Mouse (Mus musculus) gastrocnemius, postnatal 14 days (tissue): Measurements from ENCODE around the gene Iqcg. TPM values are rescaled to one million over a fixed set of nuclear protein-coding genes. Genes with fewer than 3 reads are reported as not detected.
A peak's percentile ranks its signal among the peaks of the same experiment; 100 is the strongest.
"Not testable (repeated sequence)": the region's sequence is repeated elsewhere in the genome, so short reads cannot be mapped to it uniquely, and the experiment has no call there.

Source experiments
- DNase-seq: peaks from one replicate; pipeline ENCODE4 v3.0.0; 2021; ENCODE audit warnings: mixed read lengths
- intact Hi-C: fragments of 180-260 bp; cut with DNase I; formaldehyde crosslinking; loops from one replicate; pipeline ENCODE4 v1.15.1; 2025; ENCODE audit warnings: low total_unique reads
- total RNA-seq, 2 experiments: library from RNA; stranded (reverse); gene quantifications; 2 replicates each; pipeline ENCODE4 v1.2.3; 2021

The Iqcg gene
- total RNA-seq, 2 experiments from 2014 or later: 1.9 to 2.2 TPM

- DNase-seq: no peak
Measured at GRCm38 (mm10) chr16:33055655-33056054, 363 bp downstream of the Iqcg start.

DNA sequence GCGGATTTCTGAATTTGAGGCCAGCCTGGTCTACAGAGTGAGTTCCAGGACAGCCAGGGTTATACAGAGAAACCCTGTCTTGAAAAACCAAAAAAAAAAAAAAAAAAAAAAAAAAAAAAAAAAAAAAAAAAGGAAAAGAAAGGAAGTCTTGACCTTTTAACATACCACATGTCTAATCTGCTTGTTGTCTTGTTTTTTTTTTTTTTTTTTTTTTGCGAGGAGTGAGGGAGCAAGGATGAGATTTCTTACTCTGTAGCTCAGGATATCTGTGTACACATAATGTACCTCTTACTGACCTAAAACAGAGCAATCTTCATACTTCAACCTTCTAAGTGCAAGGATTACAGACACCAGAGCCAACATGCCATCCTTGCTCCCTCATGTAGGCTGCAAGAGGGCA lies 1.1 kb downstream of the Iqcg start:
- DNase-seq, intact Hi-C loops: not testable (repeated sequence)

More at GRCm38 (mm10) chr16:33055655-33056054, 363 bp downstream of the Iqcg start:
- intact Hi-C loops: no loop called here

DNA sequence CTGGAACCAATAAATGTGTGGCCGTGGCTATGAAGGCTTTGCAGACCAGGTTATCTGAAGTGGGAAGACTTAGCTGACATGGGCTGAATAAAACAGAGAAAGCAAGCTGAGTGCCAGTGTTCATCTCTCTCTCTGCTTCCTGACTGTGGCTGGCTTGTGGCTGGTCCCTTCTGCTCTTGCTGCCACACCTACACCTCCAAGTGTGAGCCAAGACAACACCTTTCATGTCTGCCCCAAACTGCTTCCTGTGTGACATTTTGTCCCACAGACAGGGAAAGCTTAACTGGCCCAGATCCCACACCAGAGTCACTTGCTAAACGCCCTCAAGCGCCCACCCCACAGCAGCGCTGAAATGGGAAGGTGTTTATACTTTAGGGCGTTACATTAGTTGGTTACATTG lies 2.9 kb downstream of the Iqcg start:
- no peak for DNase-seq
- intact Hi-C loops: no loop called here

- intact Hi-C loops: no loop called here
- no peak for DNase-seq
Measured at GRCm38 (mm10) chr16:33049809-33050208, 6.2 kb downstream of the Iqcg start.

DNA sequence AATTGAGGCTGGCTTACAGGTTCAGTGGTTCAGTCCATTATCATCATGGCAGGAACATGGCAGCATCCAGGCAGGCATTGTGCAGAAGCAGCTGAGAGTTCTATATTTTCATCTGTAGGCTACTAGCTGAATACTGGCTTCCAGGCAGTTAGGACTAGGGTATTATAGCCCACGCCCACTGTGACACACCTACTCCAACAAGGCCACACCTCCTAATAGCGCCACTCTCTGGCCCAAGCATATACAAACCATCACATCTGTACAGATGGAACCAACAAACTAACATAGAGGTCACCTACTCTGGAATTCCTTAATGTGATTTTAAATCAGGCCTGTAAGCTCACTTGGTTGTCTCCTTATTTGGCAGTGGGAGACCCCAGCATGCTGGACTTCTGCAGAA lies 7.3 kb downstream of the Iqcg start:
- intact Hi-C loops: no loop called here
- no peak for DNase-seq

- intact Hi-C loops: no loop called here
- no peak for DNase-seq
Measured at GRCm38 (mm10) chr16:33048004-33048403, 8.0 kb downstream of the Iqcg start.

- intact Hi-C loops: no loop called here
- no peak for DNase-seq
Measured at GRCm38 (mm10) chr16:33043268-33043667, 12.8 kb downstream of the Iqcg start.

DNA sequence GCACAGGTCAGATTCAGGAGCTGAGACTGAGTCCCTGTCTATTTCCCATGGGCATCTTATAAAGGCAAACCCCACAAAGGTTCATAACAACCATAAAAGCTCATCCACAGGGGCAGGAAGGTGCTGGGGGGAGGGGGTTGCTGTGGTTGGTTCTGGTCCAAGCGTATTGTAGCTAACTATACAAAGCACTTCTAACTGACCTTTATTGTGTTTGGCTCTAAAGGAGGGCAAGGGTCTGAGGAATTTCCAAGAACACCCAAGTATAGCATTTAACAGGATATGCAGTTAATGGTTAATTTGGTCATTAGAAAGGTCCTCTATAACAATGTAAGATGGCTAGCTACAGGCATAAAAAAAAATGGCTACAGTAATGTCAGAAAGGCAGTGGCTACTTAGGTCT lies 13.3 kb downstream of the Iqcg start:
- no peak for DNase-seq

DNA sequence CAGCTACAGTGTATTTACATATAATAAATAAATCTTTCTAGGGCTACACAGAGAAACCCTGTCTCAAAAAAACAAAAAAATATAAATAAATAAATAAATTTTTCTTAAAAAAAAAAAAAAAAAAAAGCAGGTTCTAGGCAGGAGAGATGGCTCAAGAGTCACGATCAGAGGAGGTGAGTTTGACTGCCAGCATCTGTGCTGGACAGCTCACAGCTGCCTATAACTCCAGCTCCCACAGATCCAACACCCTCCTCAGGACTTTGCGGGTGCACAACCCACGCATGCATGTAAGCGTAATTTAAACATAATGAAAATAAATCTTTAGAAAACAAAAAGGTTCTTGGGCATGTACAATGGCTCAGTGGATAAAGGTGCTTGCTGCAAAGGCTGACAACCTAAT lies 20.0 kb downstream of the Iqcg start:
- no peak for DNase-seq
- intact Hi-C loops: no loop called here

More for the DNA sequence above, 13.3 kb downstream of the Iqcg start:
- intact Hi-C loops: no loop called here

DNA sequence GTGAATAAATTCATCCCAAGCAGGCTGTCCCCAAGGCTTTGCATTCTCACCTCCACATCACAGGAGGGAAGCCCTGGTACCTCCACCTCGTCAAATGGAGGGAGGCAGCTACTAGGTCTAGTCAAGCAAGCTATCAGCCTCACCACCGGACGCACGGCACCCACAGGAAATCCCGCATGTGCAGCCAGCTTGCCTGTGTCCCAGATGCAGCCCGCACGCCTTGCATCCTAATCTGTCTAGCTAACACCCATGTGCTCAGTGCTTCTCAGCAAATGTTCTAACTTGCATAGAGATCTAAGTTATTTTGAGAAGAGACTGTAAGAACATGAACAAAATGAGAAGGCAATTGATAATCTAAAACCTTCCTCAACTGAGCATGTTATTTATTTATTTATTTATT lies 29.7 kb downstream of the Iqcg start:
- intact Hi-C loops: loop anchor here (5.0 kb wide), 1 partner anchor 131 kb away; no protein-coding TSS in a partner anchor
- no peak for DNase-seq

GRCm38 (mm10) chr16:33024456-33025104 lies 31.4 kb downstream of the Iqcg start:
- intact Hi-C loops: loop anchor here (5.0 kb wide), 1 partner anchor 133 kb away; no protein-coding TSS in a partner anchor
- DNase-seq: no peak

DNA sequence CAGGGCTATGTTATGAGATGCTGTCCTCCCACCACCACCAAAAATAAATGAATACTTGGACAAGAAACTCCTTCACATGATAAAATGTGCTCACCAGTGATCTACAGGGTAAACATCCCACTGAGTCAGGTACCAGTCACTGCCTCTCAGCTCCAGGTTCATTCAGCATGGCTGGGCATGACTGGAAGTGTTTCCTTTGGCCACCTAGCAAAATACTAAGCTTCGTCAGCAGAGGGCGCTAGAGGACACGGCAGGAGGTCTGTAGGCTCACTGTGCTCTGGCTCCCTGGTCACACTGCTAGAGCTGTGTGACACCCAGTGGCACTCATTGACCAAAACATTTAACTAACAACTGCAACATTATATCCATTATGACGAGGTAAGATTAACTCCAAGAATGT lies 32.3 kb downstream of the Iqcg start:
- peak; percentile 87 for DNase-seq

DNA sequence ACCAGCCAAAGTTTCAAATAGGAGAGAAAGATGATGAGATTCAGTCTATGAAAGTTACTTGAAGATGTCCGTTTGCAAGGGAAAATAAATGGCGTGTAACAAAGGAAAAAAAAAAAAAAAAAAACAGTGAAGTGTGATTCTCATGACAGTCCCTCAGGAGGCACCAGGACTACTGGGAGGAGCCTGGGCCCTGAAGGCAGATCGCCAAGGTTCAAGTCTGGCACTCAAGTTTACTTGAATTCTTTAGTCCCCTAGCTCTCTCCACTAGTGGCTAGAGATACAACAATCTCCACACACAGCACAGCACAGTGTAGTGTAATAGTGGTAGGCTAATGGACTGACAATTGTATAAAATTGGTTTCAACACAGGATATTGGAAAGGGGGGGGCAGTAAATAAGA lies 34.6 kb downstream of the Iqcg start:
- intact Hi-C loops: no loop called here
- no peak for DNase-seq

More for the DNA sequence above, 32.3 kb downstream of the Iqcg start:
- intact Hi-C loops: no loop called here

DNA sequence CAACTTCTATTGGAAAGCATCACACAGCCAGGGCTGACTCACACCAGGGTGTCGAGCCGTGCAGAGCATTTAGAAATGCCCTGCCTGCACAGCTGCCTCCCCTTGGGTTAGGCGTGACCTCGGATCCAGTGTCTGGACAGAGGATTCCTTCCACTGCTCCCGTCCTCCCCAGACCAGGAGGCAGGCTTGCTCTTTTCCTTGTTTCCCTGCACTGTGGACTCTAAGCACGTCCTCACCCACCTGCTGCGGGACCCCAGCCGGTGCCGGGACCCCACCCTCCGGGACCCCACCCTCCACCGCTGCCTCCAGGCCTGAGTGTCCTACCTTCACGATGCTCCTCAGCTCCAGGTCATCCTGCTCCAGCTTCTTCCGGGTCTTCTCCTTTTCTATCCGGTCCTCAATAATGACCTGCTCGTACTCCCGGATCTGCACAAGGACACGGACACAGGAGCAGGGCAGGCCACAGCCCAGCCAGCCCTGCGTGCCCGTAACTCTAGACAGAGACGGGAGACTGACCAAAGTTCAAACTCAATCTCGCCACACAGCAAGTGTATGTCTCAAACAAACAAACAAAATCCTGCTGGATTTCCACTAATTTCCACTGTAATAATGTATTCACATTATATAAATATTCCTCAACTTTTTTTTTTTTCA lies 36.8 kb downstream of the Iqcg start:
- DNase-seq: peak; percentile 61
- intact Hi-C loops: no loop called here

GRCm38 (mm10) chr16:33017677-33018349 lies 38.2 kb downstream of the Iqcg start:
- DNase-seq: no peak
- intact Hi-C loops: no loop called here

DNA sequence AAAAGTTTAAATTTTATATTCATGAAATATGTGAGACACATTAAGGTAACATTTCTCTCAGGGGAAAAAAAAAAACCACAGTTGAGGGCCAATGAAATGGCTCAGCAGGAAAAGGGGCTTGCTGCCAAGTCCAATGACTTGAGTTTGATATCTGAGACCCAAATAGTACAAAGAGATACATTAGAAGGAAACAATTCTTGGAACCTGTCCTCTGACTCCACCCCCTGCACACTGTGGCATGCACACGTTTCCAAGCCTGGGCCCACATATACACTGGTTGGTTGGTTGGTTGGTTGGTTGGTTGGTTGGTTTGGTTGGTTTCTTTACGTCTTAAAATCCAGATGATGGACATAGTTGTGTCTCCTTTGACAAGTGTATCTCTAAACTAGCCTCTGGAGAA lies 40.0 kb downstream of the Iqcg start:
- intact Hi-C loops: no loop called here

GRCm38 (mm10) chr16:33015396-33015907 lies 40.6 kb downstream of the Iqcg start:
- intact Hi-C loops: no loop called here
- DNase-seq: no peak

More for the DNA sequence above, 40.0 kb downstream of the Iqcg start:
- DNase-seq: no peak

DNA sequence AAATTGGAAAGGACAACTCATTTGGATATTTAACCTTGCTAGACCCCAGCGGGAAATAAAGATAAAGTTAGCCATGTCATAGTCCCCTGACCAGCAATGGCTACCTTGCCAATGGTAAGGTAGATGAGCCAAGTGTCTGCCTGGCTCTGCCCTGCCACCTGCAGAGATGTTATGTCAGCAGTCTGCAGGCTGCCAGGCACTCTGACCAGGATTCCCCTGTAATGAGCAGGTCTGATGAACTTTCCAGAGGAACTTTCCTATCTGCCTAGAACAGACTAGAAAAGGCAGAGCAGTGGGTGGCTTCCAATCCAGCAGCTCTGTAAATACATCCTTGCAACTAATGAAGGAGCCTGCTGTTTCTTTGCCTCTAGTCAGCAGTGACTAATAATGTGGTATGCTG lies 41.1 kb downstream of the Iqcg start:
- intact Hi-C loops: no loop called here
- peak; percentile 26 for DNase-seq

GRCm38 (mm10) chr16:33013801-33014200 lies 42.2 kb downstream of the Iqcg start:
- intact Hi-C loops: no loop called here

DNA sequence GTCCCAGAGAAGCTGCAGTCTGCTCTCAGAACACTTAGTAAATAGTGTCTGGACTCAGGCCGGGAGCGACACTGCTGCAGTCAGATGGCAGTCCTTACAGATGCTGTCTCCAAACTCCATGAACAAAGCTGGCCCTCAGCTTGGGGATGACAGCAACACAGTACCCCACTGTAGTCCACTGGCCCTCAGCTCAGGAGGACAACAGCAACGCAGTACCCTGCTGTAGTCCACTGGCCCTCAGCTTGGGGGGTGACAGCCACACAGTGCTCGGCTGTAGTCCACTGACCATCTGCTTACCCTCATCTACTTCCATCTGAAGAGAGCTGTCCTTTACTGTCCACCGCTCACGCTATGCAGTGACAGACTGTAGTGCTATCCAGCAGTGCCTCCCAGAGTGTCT lies 45.9 kb downstream of the Iqcg start:
- no peak for DNase-seq
- intact Hi-C loops: no loop called here

More at GRCm38 (mm10) chr16:33013801-33014200, 42.2 kb downstream of the Iqcg start:
- no peak for DNase-seq
